In the genomic region with DNA sequence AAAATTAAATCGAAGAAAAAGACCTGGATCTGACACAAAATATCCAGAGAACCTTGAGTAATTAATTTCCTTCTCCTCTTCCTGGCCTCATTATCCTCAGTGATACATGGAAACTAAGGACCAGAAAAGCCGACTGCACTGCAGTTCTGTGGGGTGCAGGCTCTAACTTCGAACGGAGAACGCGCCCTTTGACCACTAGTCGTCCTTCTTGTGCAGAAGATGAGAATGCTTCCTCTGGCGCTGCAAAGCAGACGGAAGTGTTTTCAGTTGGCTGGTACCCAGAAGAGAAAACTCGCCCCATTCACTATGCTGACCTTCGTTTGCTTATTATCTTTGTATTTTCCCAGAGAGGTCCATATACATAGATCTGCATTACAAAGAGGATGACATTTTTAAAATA, we compare ENCODE assay signal across 8 mouse cellular contexts.
DNase-seq lines count a peak whose midpoint lies in the region; ATAC-seq and TF ChIP-seq lines count a peak whose summit lies in the region.

No protein-coding gene starts in this region.

- no peak overlapping the region for H3K9ac ChIP-seq in MEL (ENCODE audit: control insufficient read depth, low read depth, low read length, poor library complexity, severe bottlenecking)
- H3K9ac ChIP-seq in forebrain, postnatal 0 days, result no peak overlapping the region
- H3K9ac ChIP-seq in hindbrain, embryonic 15.5 days, result no peak overlapping the region

- H3K4me2 ChIP-seq in forebrain, postnatal 0 days (ENCODE audit: low read depth), result 0 out of 2 replicates have a peak overlapping the region, but pooled peaks have one; percentile 13
- H3K4me2 ChIP-seq in hindbrain, embryonic 15.5 days, result 0 out of 2 replicates have a peak overlapping the region, but pooled peaks have one; percentile 13

- peak; percentile 6 for DNase-seq in MEL (ENCODE audit: low read depth, low spot score)
- DNase-seq in forebrain, postnatal 0 days, result peak; percentile 84
- DNase-seq in layer of hippocampus, postnatal 14 days (ENCODE audit: low spot score in 2 of 2), result peak; percentile 58 to 75
- DNase-seq in midbrain, embryonic 10.5 days (ENCODE audit: low spot score), result peak; percentile 58
- DNase-seq in right cerebral cortex, postnatal 14 days, result peak; percentile 68

- no peaks in the 10 kb centered on the region for H3K79me2 ChIP-seq in MEL (ENCODE audit: control insufficient read depth, insufficient read depth, low read length, poor library complexity)

- TF ChIP-seq CTCF in MEL (IDR thresholded peaks at IDR 0.05 in 2 of 3, conservative IDR thresholded peaks at IDR 0.05 in 1 of 3; ENCODE audit: control insufficient read depth in 1 of 3, insufficient read depth in 1 of 3, low read depth in 2 of 3, low read length in 3 of 3, poor library complexity in 1 of 3, severe bottlenecking in 1 of 3), result 0 out of 6 replicates have a peak, but pooled peaks of 1 of the 3 experiments have one; percentile 9
- TF ChIP-seq CTCF in bone marrow macrophage, adult 2 months (IDR thresholded peaks at IDR 0.05; ENCODE audit: low read depth, low read length), result peak; percentile 76
- TF ChIP-seq CTCF in forebrain, postnatal 0 days (IDR thresholded peaks at IDR 0.05; ENCODE audit: low read depth), result peak; percentile 86

- TF ChIP-seq POLR2A in MEL (IDR thresholded peaks at IDR 0.05; ENCODE audit: control insufficient read depth in 1 of 2, insufficient read depth in 1 of 2, low read depth in 1 of 2, low read length in 2 of 2, poor library complexity in 1 of 2), result no peak
- no peak for TF ChIP-seq POLR2A in bone marrow macrophage, adult 2 months (IDR thresholded peaks at IDR 0.05; ENCODE audit: borderline replicate concordance, low read depth, low read length)

- no peaks in the 10 kb centered on the region for H3K36me3 ChIP-seq in MEL (ENCODE audit: control insufficient read depth in 1 of 2, insufficient read depth in 2 of 2, low read length in 2 of 2)
- H3K36me3 ChIP-seq in forebrain, postnatal 0 days (ENCODE audit: insufficient read depth), result no peaks in the 10 kb centered on the region
- H3K36me3 ChIP-seq in hindbrain, embryonic 15.5 days, result no peaks in the 10 kb centered on the region
- H3K36me3 ChIP-seq in midbrain, embryonic 10.5 days, result no peaks in the 10 kb centered on the region

- TF ChIP-seq RAD21 in MEL (IDR thresholded peaks at IDR 0.05; ENCODE audit: low read depth, low read length), result no peak; the same call in 1 of the 2 replicates

- H3K4me3 ChIP-seq in MEL (ENCODE audit: control insufficient read depth in 1 of 2, insufficient read depth in 1 of 2, low read depth in 2 of 2, low read length in 2 of 2), result no peak overlapping the region
- H3K4me3 ChIP-seq in bone marrow macrophage, adult 2 months (ENCODE audit: insufficient read depth, low read length), result no peak overlapping the region
- H3K4me3 ChIP-seq in forebrain, postnatal 0 days (ENCODE audit: low read depth, low read length), result no peak overlapping the region
- no peak overlapping the region for H3K4me3 ChIP-seq in hindbrain, embryonic 15.5 days
- H3K4me3 ChIP-seq in midbrain, embryonic 10.5 days, result no peak overlapping the region

- no peaks in the 10 kb centered on the region for H3K27me3 ChIP-seq in MEL (ENCODE audit: control insufficient read depth in 1 of 2, insufficient read depth in 2 of 2, low read length in 2 of 2)
- H3K27me3 ChIP-seq in forebrain, postnatal 0 days (ENCODE audit: insufficient read depth, low read length), result no peaks in the 10 kb centered on the region
- no peaks in the 10 kb centered on the region for H3K27me3 ChIP-seq in hindbrain, embryonic 15.5 days
- H3K27me3 ChIP-seq in midbrain, embryonic 10.5 days (ENCODE audit: low read depth, poor library complexity, severe bottlenecking), result no peaks in the 10 kb centered on the region

- no peaks in the 10 kb centered on the region for H3K4me1 ChIP-seq in MEL (ENCODE audit: control insufficient read depth in 1 of 2, insufficient read depth in 2 of 2, low read length in 2 of 2)
- peaks cover 3% of the 10 kb centered on the region; the same call in 1 of the 2 replicates for H3K4me1 ChIP-seq in bone marrow macrophage, adult 2 months (ENCODE audit: control insufficient read depth, insufficient read depth, low read length)
- H3K4me1 ChIP-seq in forebrain, postnatal 0 days (ENCODE audit: insufficient read depth), result peaks cover 8% of the 10 kb centered on the region
- H3K4me1 ChIP-seq in hindbrain, embryonic 15.5 days (replicated peaks), result no peaks in the 10 kb centered on the region
- H3K4me1 ChIP-seq in midbrain, embryonic 10.5 days, result no peaks in the 10 kb centered on the region

- no peak for TF ChIP-seq EP300 in MEL (IDR thresholded peaks at IDR 0.05; ENCODE audit: low read depth in 1 of 2, low read length in 2 of 2)

- H3K9me3 ChIP-seq in MEL (replicated peaks; ENCODE audit: insufficient read depth, low read length), result no peaks in the 10 kb centered on the region
- no peaks in the 10 kb centered on the region for H3K9me3 ChIP-seq in forebrain, postnatal 0 days (ENCODE audit: low read length)
- H3K9me3 ChIP-seq in hindbrain, embryonic 15.5 days, result no peaks in the 10 kb centered on the region
- H3K9me3 ChIP-seq in midbrain, embryonic 10.5 days (replicated peaks), result no peaks in the 10 kb centered on the region

- peak; percentile 88 for ATAC-seq in forebrain, postnatal 0 days
- ATAC-seq in hindbrain, embryonic 15.5 days (ENCODE audit: low FRiP score, low read depth), result peak; percentile 65
- ATAC-seq in inflammation-experienced regulatory T-cells, adult 6 months, result no peak

- 5% methylated on average over 11 of the region's 11 CpGs for WGBS in forebrain, postnatal 0 days
- 12% methylated on average over 11 of the region's 11 CpGs for WGBS in hindbrain, embryonic 15.5 days
- WGBS in midbrain, embryonic 10.5 days, result 20% methylated on average over 11 of the region's 11 CpGs

- no peak overlapping the region for H3K27ac ChIP-seq in MEL (ENCODE audit: control insufficient read depth, low read depth, low read length)
- no peak overlapping the region for H3K27ac ChIP-seq in bone marrow macrophage, adult 2 months (ENCODE audit: insufficient read depth, low read depth, low read length)
- no peak overlapping the region for H3K27ac ChIP-seq in forebrain, postnatal 0 days (ENCODE audit: low read depth, low read length)
- H3K27ac ChIP-seq in hindbrain, embryonic 15.5 days (replicated peaks), result no peak overlapping the region
- H3K27ac ChIP-seq in midbrain, embryonic 10.5 days (replicated peaks), result no peak overlapping the region

TF ChIP-seq in MEL, 35 proteins besides CTCF, POLR2A, EP300 and RAD21:
- TF ChIP-seq ELF1 (IDR thresholded peaks at IDR 0.05; ENCODE audit: low read depth, low read length) (no peak), RCOR1 (IDR thresholded peaks at IDR 0.05; ENCODE audit: low read depth, low read length) (no peak), SMC3 (IDR thresholded peaks at IDR 0.05; ENCODE audit: low read depth, low read length) (0 out of 2 replicates have a peak, but pooled peaks have one; percentile 6)

Comparison
In these comparisons a context has a peak if more than half of its experiments do, and no peak if none do; other contexts are left out.
1. DNase-seq: peak in every context shown above with its lines; median percentile 84 in forebrain, postnatal 0 days; 68 in right cerebral cortex, postnatal 14 days; 66 in layer of hippocampus, postnatal 14 days; 58 in midbrain, embryonic 10.5 days; 6 in MEL.